Mouse (Mus musculus) adrenal gland, postnatal 25 days (tissue): Measurements from ENCODE around the gene Ly75. TPM values are rescaled to one million over a fixed set of nuclear protein-coding genes. Genes with fewer than 3 reads are reported as not detected.

Source experiments
- DNase-seq: peaks from one replicate; pipeline ENCODE4 v3.0.0; 2021; ENCODE audit warnings: mixed read lengths
- long read RNA-seq: library from polyadenylated mRNA; stranded (forward); transcript quantifications from one replicate; pipeline ENCODE4 v2.0.0, GENCODE M21; 2021
- total RNA-seq: library from RNA; stranded (reverse); gene quantifications from 2 replicates; pipeline ENCODE4 v1.2.3, GENCODE M21; 2021

The Ly75 gene
- 0.81 and 1.3 TPM in 2 replicates for total RNA-seq
- long read RNA-seq, result 0 reads

GRCm38 (mm10) chr2:60382858-60383669, at the start of gene Ly75:
Gene Ly75 (minus strand): TSS chr2:60383303.
- peak; percentile 90 for DNase-seq

GRCm38 (mm10) chr2:60430315-60431021, 47.4 kb upstream of the Ly75 start:
- DNase-seq, result no peak

- DNase-seq, result peak; percentile 69
Observed at GRCm38 (mm10) chr2:60418075-60418474, 35.0 kb upstream of the Ly75 start.

- DNase-seq, result no peak
Observed at GRCm38 (mm10) chr2:60414334-60414733, 31.2 kb upstream of the Ly75 start.

GRCm38 (mm10) chr2:60413006-60413650, 30.0 kb upstream of the Ly75 start:
- no peak for DNase-seq

- DNase-seq, result no peak
Observed at GRCm38 (mm10) chr2:60411181-60411580, 28.1 kb upstream of the Ly75 start.

- no peak for DNase-seq
Observed at GRCm38 (mm10) chr2:60409989-60410763, 27.1 kb upstream of the Ly75 start.

- DNase-seq, result no peak
Observed at GRCm38 (mm10) chr2:60409194-60409593, 26.1 kb upstream of the Ly75 start.

- no peak for DNase-seq
Observed at GRCm38 (mm10) chr2:60407387-60407786, 24.3 kb upstream of the Ly75 start.

GRCm38 (mm10) chr2:60405431-60405830, 22.3 kb upstream of the Ly75 start:
- no peak for DNase-seq

GRCm38 (mm10) chr2:60404763-60405162, 21.7 kb upstream of the Ly75 start:
- DNase-seq, result no peak

- no peak for DNase-seq
Observed at GRCm38 (mm10) chr2:60401694-60402093, 18.6 kb upstream of the Ly75 start.

GRCm38 (mm10) chr2:60393786-60394185, 10.7 kb upstream of the Ly75 start:
- DNase-seq, result no peak

GRCm38 (mm10) chr2:60392286-60392685, 9.2 kb upstream of the Ly75 start:
- DNase-seq, result no peak

- DNase-seq, result no peak
Observed at GRCm38 (mm10) chr2:60387363-60387762, 4.3 kb upstream of the Ly75 start.

GRCm38 (mm10) chr2:60386835-60387234, 3.7 kb upstream of the Ly75 start:
- DNase-seq, result no peak

GRCm38 (mm10) chr2:60384763-60385085, 1.6 kb upstream of the Ly75 start:
- DNase-seq, result no peak

GRCm38 (mm10) chr2:60384083-60384762, 1.1 kb upstream of the Ly75 start:
- DNase-seq, result no peak

- DNase-seq, result no peak
Observed at GRCm38 (mm10) chr2:60382346-60382745, 757 bp downstream of the Ly75 start.

GRCm38 (mm10) chr2:60377260-60377659, 5.8 kb downstream of the Ly75 start:
- no peak for DNase-seq

- no peak for DNase-seq
Observed at GRCm38 (mm10) chr2:60375608-60376107, 7.4 kb downstream of the Ly75 start.

GRCm38 (mm10) chr2:60375126-60375525, 8.0 kb downstream of the Ly75 start:
- no peak for DNase-seq
